Comparison of ENCODE assay signal across 8 mouse cellular contexts in the genomic region with DNA sequence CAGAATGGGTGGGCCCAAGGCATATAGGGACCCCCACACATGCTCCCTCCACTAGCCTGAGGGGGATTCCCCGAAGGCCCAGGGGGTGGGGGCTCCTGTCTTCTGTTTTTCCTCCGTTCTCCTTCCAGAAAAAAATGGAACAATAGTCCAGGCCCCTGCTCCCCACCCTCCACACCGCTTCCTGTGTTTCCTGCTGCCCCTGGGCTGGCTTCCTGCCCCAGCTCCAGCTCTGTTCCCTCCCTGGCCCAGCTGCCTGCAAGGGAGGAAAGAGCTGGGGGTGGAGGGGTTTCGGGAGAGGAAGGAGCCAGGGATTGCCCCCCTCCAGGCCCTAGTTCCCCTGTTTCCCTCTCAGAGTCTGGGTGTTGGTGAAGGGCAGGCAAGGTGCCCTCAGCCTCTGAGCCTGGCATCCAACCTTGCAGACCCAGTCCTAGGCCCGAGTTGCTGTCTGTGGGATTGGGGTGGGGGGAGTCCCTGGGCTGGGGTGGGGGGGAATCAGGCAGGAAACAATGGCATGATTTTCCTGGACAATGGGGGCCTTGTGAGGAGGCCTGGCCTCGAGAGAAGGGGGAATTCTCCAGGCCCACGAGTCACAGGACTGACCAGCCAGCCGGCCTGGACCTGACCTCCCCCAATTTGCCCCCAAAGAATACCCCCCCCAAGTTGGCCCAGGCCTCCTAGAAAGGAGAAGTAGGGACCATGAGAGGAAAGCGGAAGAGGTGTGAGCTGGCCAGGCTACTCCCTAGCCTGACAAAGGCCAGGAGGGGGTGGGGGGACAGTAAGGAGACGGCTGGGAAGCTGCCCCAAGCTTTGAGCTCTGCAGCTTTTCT. TPM values are rescaled to one million over a fixed set of nuclear protein-coding genes. Genes with fewer than 3 reads are reported as not detected.
DNase-seq lines count a peak whose midpoint lies in the region; ATAC-seq and TF ChIP-seq lines count a peak whose summit lies in the region.

No protein-coding gene starts in this region.

- ATAC-seq in G1E (ENCODE audit: extremely low read depth, insufficient number of reproducible peaks, low FRiP score, poor library complexity, severe bottlenecking): no peak
- peak; percentile 25 for ATAC-seq in heart, embryonic 16.5 days (replicated peaks; ENCODE audit: extremely low read depth, insufficient read depth, low FRiP score)

- TF ChIP-seq CTCF in G1E (IDR thresholded peaks at IDR 0.05; ENCODE audit: low read depth, low read length): no peak
- no peak for TF ChIP-seq CTCF in cortical plate, adult 2 months (IDR thresholded peaks at IDR 0.05; ENCODE audit: extremely low read depth, insufficient read depth, low read length)

- peak; percentile 63 for DNase-seq in G1E (ENCODE audit: low spot score)
- DNase-seq in kidney, postnatal 14 days: peak; percentile 84
- peak; percentile 78 to 90 for DNase-seq in lung, postnatal 4 days
- no peak for DNase-seq in yolk sac, embryonic 10.5 days (ENCODE audit: low spot score)
- no peak for DNase-seq in spleen, postnatal 14 days (ENCODE audit: low spot score in 2 of 2)
- no peak for DNase-seq in right cerebral cortex, adult 2 months (ENCODE audit: low spot score in 2 of 2)

- peaks cover 75% of the 10 kb centered on the region for H3K36me3 ChIP-seq in G1E (replicated peaks)
- peaks cover 23% of the 10 kb centered on the region for H3K36me3 ChIP-seq in heart, embryonic 16.5 days (ENCODE audit: control insufficient read depth, insufficient read depth)

- H3K27me3 ChIP-seq in G1E (ENCODE audit: insufficient read depth, low read length): no peaks in the 10 kb centered on the region
- H3K27me3 ChIP-seq in heart, embryonic 16.5 days (ENCODE audit: control insufficient read depth, insufficient read depth, low read length): no peaks in the 10 kb centered on the region

- TF ChIP-seq POLR2A in cortical plate, adult 2 months (IDR thresholded peaks at IDR 0.05; ENCODE audit: extremely low read depth, insufficient read depth, low read length): 0 out of 2 replicates have a peak, but pooled peaks have one; percentile 9

- H3K27ac ChIP-seq in cortical plate, adult 2 months (ENCODE audit: insufficient read depth, low read length): peak overlapping the region; percentile 93
- peak overlapping the region; percentile 94 for H3K27ac ChIP-seq in heart, embryonic 16.5 days (ENCODE audit: low read length)

- peak overlapping the region; percentile 88 for H3K9ac ChIP-seq in heart, embryonic 16.5 days (ENCODE audit: low read length)

- no peaks in the 10 kb centered on the region for H3K9me3 ChIP-seq in G1E (replicated peaks)
- H3K9me3 ChIP-seq in heart, embryonic 16.5 days (replicated peaks; ENCODE audit: control insufficient read depth, low read length): no peaks in the 10 kb centered on the region

- H3K4me2 ChIP-seq in heart, embryonic 16.5 days (ENCODE audit: low read depth, low read length): peak overlapping the region; percentile 99

- peak overlapping the region; percentile 86; the same call in 1 of the 2 replicates for H3K4me3 ChIP-seq in G1E (ENCODE audit: low read depth, low read length)
- peak overlapping the region; percentile 83 for H3K4me3 ChIP-seq in cortical plate, adult 2 months (ENCODE audit: insufficient read depth, low read length)
- peak overlapping the region; percentile 77 for H3K4me3 ChIP-seq in heart, embryonic 16.5 days (ENCODE audit: low read length)

- H3K4me1 ChIP-seq in G1E (ENCODE audit: insufficient read depth, low read depth, low read length): peaks cover 59% of the 10 kb centered on the region
- peaks cover 9% of the 10 kb centered on the region for H3K4me1 ChIP-seq in cortical plate, adult 2 months (ENCODE audit: control insufficient read depth, insufficient read depth, low read length)
- H3K4me1 ChIP-seq in heart, embryonic 16.5 days (ENCODE audit: control insufficient read depth, insufficient read depth, low read length): peaks cover 21% of the 10 kb centered on the region

- WGBS in heart, embryonic 16.5 days: 53% methylated on average over 10 of the region's 10 CpGs

RNA-seq across cellular contexts. Expression of a gene that starts 3.6 kb away (rescaled TPM):
- total RNA-seq in G1E (2014; fragmentation: Nextera tagmentation) (50.7 and 51.0 TPM in 2 replicates), G1E (2017) (13.6 and 16.1 TPM in 2 replicates)
- 178 and 200 TPM in 2 replicates for polyA plus RNA-seq in G1E (2012)
- polyA plus RNA-seq in cortical plate, adult 2 months (2012; rRNA removed): 59.9 and 60.8 TPM in 2 replicates
- polyA plus RNA-seq in heart, embryonic 16.5 days (2015; fragmentation: Nextera tagmentation; extraction: Ambion mirVana): 11.5 and 13.4 TPM in 2 replicates

RNA-seq across cellular contexts. Expression of a gene that starts 3.8 kb away (rescaled TPM):
- total RNA-seq in G1E (2014; fragmentation: Nextera tagmentation) (18.3 and 23.3 TPM in 2 replicates), G1E (2017) (22.2 and 22.8 TPM in 2 replicates)
- 145 and 163 TPM in 2 replicates for polyA plus RNA-seq in G1E (2012)
- 21.1 and 23.1 TPM in 2 replicates for polyA plus RNA-seq in cortical plate, adult 2 months (2012; rRNA removed)
- polyA plus RNA-seq in heart, embryonic 16.5 days (2015; fragmentation: Nextera tagmentation; extraction: Ambion mirVana): 24.4 and 26.8 TPM in 2 replicates

RNA-seq across cellular contexts. Expression of a gene that starts 11.9 kb away (rescaled TPM):
- total RNA-seq in G1E (2014; fragmentation: Nextera tagmentation): not detected in 2 replicates
- total RNA-seq in G1E (2017): not detected in 2 replicates
- polyA plus RNA-seq in G1E (2012): 0.07 and 0.10 TPM in 2 replicates
- polyA plus RNA-seq in cortical plate, adult 2 months (2012; rRNA removed): 0.09 and 0.23 TPM in 2 replicates
- 0.18 and 0.24 TPM in 2 replicates for polyA plus RNA-seq in heart, embryonic 16.5 days (2015; fragmentation: Nextera tagmentation; extraction: Ambion mirVana)

RNA-seq across cellular contexts. Expression of a gene that starts 28.8 kb away (rescaled TPM):
- 14.9 and 33.7 TPM in 2 replicates for total RNA-seq in G1E (2014; fragmentation: Nextera tagmentation)
- 10.3 and 13.5 TPM in 2 replicates for total RNA-seq in G1E (2017)
- 88.4 and 107 TPM in 2 replicates for polyA plus RNA-seq in G1E (2012)
- 16.9 and 17.7 TPM in 2 replicates for polyA plus RNA-seq in cortical plate, adult 2 months (2012; rRNA removed)
- 23.5 and 24.9 TPM in 2 replicates for polyA plus RNA-seq in heart, embryonic 16.5 days (2015; fragmentation: Nextera tagmentation; extraction: Ambion mirVana)

RNA-seq across cellular contexts. Expression of a gene that starts 33.8 kb away (rescaled TPM):
- total RNA-seq in G1E (2014; fragmentation: Nextera tagmentation) (20.8 and 34.1 TPM in 2 replicates), G1E (2017) (45.5 and 45.7 TPM in 2 replicates)
- 85.9 and 88.3 TPM in 2 replicates for polyA plus RNA-seq in G1E (2012)
- 16.5 and 17.0 TPM in 2 replicates for polyA plus RNA-seq in cortical plate, adult 2 months (2012; rRNA removed)
- polyA plus RNA-seq in heart, embryonic 16.5 days (2015; fragmentation: Nextera tagmentation; extraction: Ambion mirVana): 92.3 and 97.5 TPM in 2 replicates

Comparison
In these comparisons a context has a peak if more than half of its experiments do, and no peak if none do; other contexts are left out.
1. DNase-seq: peak in G1E (single experiment), kidney, postnatal 14 days (single experiment) and lung, postnatal 4 days (2 of 2); none in yolk sac, embryonic 10.5 days (single experiment), spleen, postnatal 14 days (0 of 2) and right cerebral cortex, adult 2 months (0 of 2).
2. Peak in every context shown above with its lines, with median percentiles within 50 percentile points of each other: H3K4me3 ChIP-seq.